Mouse (Mus musculus): ENCODE results near the gene 6030468B19Rik. TPM values are rescaled to one million over a fixed set of nuclear protein-coding genes. Genes with fewer than 3 reads are reported as not detected.

The 6030468B19Rik gene
- total and polyA plus RNA-seq, 3 experiments: 2.7 to 5.1 TPM; not detected in 1

GRCm38 (mm10) chr11:117854241-117854640 lies 56.8 kb downstream of the 6030468B19Rik start:
- Histone ChIP-seq H3K79me2 (ENCODE audit: control insufficient read depth, insufficient read depth, low read length, poor library complexity) (peaks cover 23% of the 10 kb centered on the region), H3K36me3 (ENCODE audit: control insufficient read depth in 1 of 2, insufficient read depth in 2 of 2, low read length in 2 of 2) (peaks cover 16 to 33% of the 10 kb centered on the region in 2 experiments), H3K9me3 (replicated peaks; ENCODE audit: insufficient read depth, low read length) (no peaks in the 10 kb centered on the region), H3K9ac (ENCODE audit: control insufficient read depth, low read depth, low read length, poor library complexity, severe bottlenecking) (no peak overlapping the region), H3K27ac (ENCODE audit: control insufficient read depth, low read depth, low read length) (no peak overlapping the region), H3K27me3 (ENCODE audit: control insufficient read depth in 1 of 2, insufficient read depth in 2 of 2, low read length in 2 of 2) (no peaks in the 10 kb centered on the region), H3K4me3 (ENCODE audit: control insufficient read depth in 1 of 2, insufficient read depth in 1 of 2, low read depth in 2 of 2, low read length in 2 of 2) (no peak overlapping the region), H3K4me1 (ENCODE audit: control insufficient read depth in 1 of 2, insufficient read depth in 2 of 2, low read length in 2 of 2) (peaks cover 8 to 11% of the 10 kb centered on the region in 2 experiments)
- TF ChIP-seq USF2 (IDR thresholded peaks at IDR 0.05; ENCODE audit: borderline replicate concordance in 1 of 2, insufficient read depth in 1 of 2, low read depth in 1 of 2, low read length in 2 of 2): no peak
- 0 out of 4 replicates have a peak, but pooled peaks of 1 of the 2 experiments have one; percentile 7 for TF ChIP-seq POLR2A (IDR thresholded peaks at IDR 0.05; ENCODE audit: control insufficient read depth in 1 of 2, insufficient read depth in 1 of 2, low read depth in 1 of 2, low read length in 2 of 2, poor library complexity in 1 of 2)
- no peak for TF ChIP-seq RAD21 (IDR thresholded peaks at IDR 0.05; ENCODE audit: low read depth, low read length)
- no peak for TF ChIP-seq EP300 (IDR thresholded peaks at IDR 0.05; ENCODE audit: low read depth in 1 of 2, low read length in 2 of 2)
- no peak for TF ChIP-seq MYB (IDR thresholded peaks at IDR 0.05; ENCODE audit: low read depth, low read length)
- no peak for DNase-seq (ENCODE audit: low read depth, low spot score)

GRCm38 (mm10) chr11:117855360-117855759 lies 57.9 kb downstream of the 6030468B19Rik start:
- H3K27ac ChIP-seq (ENCODE audit: control insufficient read depth, low read depth, low read length): no peak overlapping the region
- H3K79me2 ChIP-seq (ENCODE audit: control insufficient read depth, insufficient read depth, low read length, poor library complexity): peaks cover 12% of the 10 kb centered on the region
- H3K9me3 ChIP-seq (replicated peaks; ENCODE audit: insufficient read depth, low read length): no peaks in the 10 kb centered on the region
- no peak overlapping the region for H3K4me3 ChIP-seq (ENCODE audit: control insufficient read depth in 1 of 2, insufficient read depth in 1 of 2, low read depth in 2 of 2, low read length in 2 of 2)
- no peaks in the 10 kb centered on the region for H3K27me3 ChIP-seq (ENCODE audit: control insufficient read depth in 1 of 2, insufficient read depth in 2 of 2, low read length in 2 of 2)
- H3K9ac ChIP-seq (ENCODE audit: control insufficient read depth, low read depth, low read length, poor library complexity, severe bottlenecking): no peak overlapping the region
- H3K36me3 ChIP-seq (ENCODE audit: control insufficient read depth in 1 of 2, insufficient read depth in 2 of 2, low read length in 2 of 2): peaks cover 13 to 33% of the 10 kb centered on the region in 2 experiments
- DNase-seq (ENCODE audit: low read depth, low spot score): no peak
- TF ChIP-seq EP300 (IDR thresholded peaks at IDR 0.05; ENCODE audit: low read depth in 1 of 2, low read length in 2 of 2) (no peak), HCFC1 (IDR thresholded peaks at IDR 0.05; ENCODE audit: low read depth, low read length) (no peak), MXI1 (IDR thresholded peaks at IDR 0.05; ENCODE audit: low read depth, low read length) (no peak), NRF1 (IDR thresholded peaks at IDR 0.05; ENCODE audit: insufficient read depth, low read depth, low read length, poor library complexity, severe bottlenecking) (no peak), USF1 (IDR thresholded peaks at IDR 0.05; ENCODE audit: low read depth, low read length) (no peak), CTCF (IDR thresholded peaks at IDR 0.05 in 2 of 3, conservative IDR thresholded peaks at IDR 0.05 in 1 of 3; ENCODE audit: control insufficient read depth in 1 of 3, insufficient read depth in 1 of 3, low read depth in 2 of 3, low read length in 3 of 3, poor library complexity in 1 of 3, severe bottlenecking in 1 of 3) (no peak), NELFE (IDR thresholded peaks at IDR 0.05; ENCODE audit: low read depth, low read length) (no peak), CHD2 (IDR thresholded peaks at IDR 0.05; ENCODE audit: low read length) (no peak), E2F4 (IDR thresholded peaks at IDR 0.05; ENCODE audit: borderline replicate concordance, low read depth, low read length) (no peak)
- peaks cover 5 to 9% of the 10 kb centered on the region in 2 experiments for H3K4me1 ChIP-seq (ENCODE audit: control insufficient read depth in 1 of 2, insufficient read depth in 2 of 2, low read length in 2 of 2)

- no peaks in the 10 kb centered on the region for H3K27me3 ChIP-seq (ENCODE audit: control insufficient read depth in 1 of 2, insufficient read depth in 2 of 2, low read length in 2 of 2)
- peaks cover 7% of the 10 kb centered on the region for H3K79me2 ChIP-seq (ENCODE audit: control insufficient read depth, insufficient read depth, low read length, poor library complexity)
- H3K27ac ChIP-seq (ENCODE audit: control insufficient read depth, low read depth, low read length): no peak overlapping the region
- peaks cover 8 to 28% of the 10 kb centered on the region in 2 experiments for H3K36me3 ChIP-seq (ENCODE audit: control insufficient read depth in 1 of 2, insufficient read depth in 2 of 2, low read length in 2 of 2)
- TF ChIP-seq TBP (IDR thresholded peaks at IDR 0.05; ENCODE audit: low read depth, low read length) (no peak), USF2 (IDR thresholded peaks at IDR 0.05; ENCODE audit: borderline replicate concordance in 1 of 2, insufficient read depth in 1 of 2, low read depth in 1 of 2, low read length in 2 of 2) (no peak), MAFK (IDR thresholded peaks at IDR 0.05; ENCODE audit: borderline replicate concordance, low read depth, low read length) (peak; percentile 89), POLR2A (IDR thresholded peaks at IDR 0.05; ENCODE audit: control insufficient read depth in 1 of 2, insufficient read depth in 1 of 2, low read depth in 1 of 2, low read length in 2 of 2, poor library complexity in 1 of 2) (no peak)
- peaks cover 2 to 3% of the 10 kb centered on the region in 2 experiments; a peak in 1 of 4 replicates for H3K4me1 ChIP-seq (ENCODE audit: control insufficient read depth in 1 of 2, insufficient read depth in 2 of 2, low read length in 2 of 2)
- no peak overlapping the region for H3K4me3 ChIP-seq (ENCODE audit: control insufficient read depth in 1 of 2, insufficient read depth in 1 of 2, low read depth in 2 of 2, low read length in 2 of 2)
- no peak for DNase-seq (ENCODE audit: low read depth, low spot score)
- no peaks in the 10 kb centered on the region for H3K9me3 ChIP-seq (replicated peaks; ENCODE audit: insufficient read depth, low read length)
- H3K9ac ChIP-seq (ENCODE audit: control insufficient read depth, low read depth, low read length, poor library complexity, severe bottlenecking): no peak overlapping the region
These were observed 58.5 kb downstream of the 6030468B19Rik start for GRCm38 (mm10) chr11:117855975-117856374.

Data from MEL (cell line).